Mouse (Mus musculus) urinary bladder, adult 18-20 months (tissue): ENCODE results near the gene Ppil6.

Experiments used
- DNase-seq, 2 experiments: peaks; one replicate each; pipeline ENCODE4 v3.0.0; 2022; ENCODE audit warnings: low spot score in 2 of 2, mixed read lengths in 2 of 2

Ppil6 gene

GRCm38 (mm10) chr10:41477278-41478181 is 12.7 kb upstream of the Ppil6 start:
- DNase-seq, result peak; percentile 39 to 70

- DNase-seq, result no peak
These were observed 10.3 kb upstream of the Ppil6 start for GRCm38 (mm10) chr10:41479961-41480360.

GRCm38 (mm10) chr10:41480938-41481880 is 9.0 kb upstream of the Ppil6 start:
- DNase-seq, result no peak

- no peak for DNase-seq
These were observed 7.8 kb upstream of the Ppil6 start for GRCm38 (mm10) chr10:41482446-41482845.

- DNase-seq, result no peak
These were observed 4.5 kb upstream of the Ppil6 start for GRCm38 (mm10) chr10:41485778-41486177.

- no peak for DNase-seq
These were observed 3.6 kb upstream of the Ppil6 start for GRCm38 (mm10) chr10:41486506-41487170.

- DNase-seq, result no peak
These were observed 1.4 kb upstream of the Ppil6 start for GRCm38 (mm10) chr10:41488877-41489276.

- no peak for DNase-seq
These were observed 945 bp upstream of the Ppil6 start for GRCm38 (mm10) chr10:41489294-41489693.

- no peak for DNase-seq
These were observed 257 bp downstream of the Ppil6 start for GRCm38 (mm10) chr10:41490518-41490873.

- DNase-seq, result peak in 1 of 2 experiments; percentile 37
These were observed 872 bp downstream of the Ppil6 start for GRCm38 (mm10) chr10:41491111-41491510.

- DNase-seq, result no peak
These were observed 10.7 kb downstream of the Ppil6 start for GRCm38 (mm10) chr10:41500941-41501340.

- DNase-seq, result no peak
These were observed 14.8 kb downstream of the Ppil6 start for GRCm38 (mm10) chr10:41504996-41505395.

GRCm38 (mm10) chr10:41505446-41505845 is 15.2 kb downstream of the Ppil6 start:
- DNase-seq, result peak in 1 of 2 experiments; percentile 40

- no peak for DNase-seq
These were observed 18.9 kb downstream of the Ppil6 start for GRCm38 (mm10) chr10:41509160-41509559.

- no peak for DNase-seq
These were observed 24.1 kb downstream of the Ppil6 start for GRCm38 (mm10) chr10:41514301-41514700.

GRCm38 (mm10) chr10:41514921-41515320 is 24.7 kb downstream of the Ppil6 start:
- DNase-seq, result no peak

GRCm38 (mm10) chr10:41518508-41518980 is 28.3 kb downstream of the Ppil6 start:
- DNase-seq, result peak; percentile 56 to 76

GRCm38 (mm10) chr10:41518981-41519618 is 28.9 kb downstream of the Ppil6 start, which contains the start of gene Cd164:
Cd164 (plus strand) TSS chr10:41519414.
- DNase-seq, result peak; percentile 84 to 86

GRCm38 (mm10) chr10:41519640-41520409 is 29.6 kb downstream of the Ppil6 start:
- peak in 1 of 2 experiments; percentile 74 for DNase-seq

- no peak for DNase-seq
These were observed 30.1 kb downstream of the Ppil6 start for GRCm38 (mm10) chr10:41520410-41520673.

GRCm38 (mm10) chr10:41523386-41523785 is 33.1 kb downstream of the Ppil6 start:
- no peak for DNase-seq
